ENCODE assay signal across 20 mouse cellular contexts in the genomic region with DNA sequence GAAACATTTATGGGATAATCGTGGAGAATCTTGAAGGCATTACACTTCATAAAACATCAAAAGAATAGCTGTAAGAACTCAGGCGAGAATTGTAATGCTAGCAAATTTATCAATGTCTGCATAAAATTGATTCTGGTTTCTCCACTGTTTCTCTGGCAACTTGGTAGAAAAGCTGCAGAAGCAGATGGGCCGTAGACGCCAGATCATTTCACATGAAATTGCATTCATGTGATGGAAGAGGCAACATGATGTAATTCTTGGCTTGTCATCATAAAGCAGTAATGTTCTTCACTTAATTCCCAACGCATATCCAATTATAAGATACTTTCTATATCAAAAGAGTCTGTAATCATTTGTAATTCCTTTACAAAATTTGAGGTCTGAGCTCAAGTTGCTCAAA.
DNase-seq lines count a peak whose midpoint lies in the region; ATAC-seq lines count a peak whose summit lies in the region.
"Had no signal": no experiment of that assay in that cellular context is flagged by ENCODE, and none has a peak within 500 bp of the region (broad histone marks: within the 10 kb centered on the region; RNA-seq: fewer than 3 reads in every experiment).

No protein-coding gene starts in this region.

- 70% methylated on average over 5 of the region's 5 CpGs for WGBS in forebrain, embryonic 14.5 days
- WGBS in forebrain, embryonic 12.5 days, result 87% methylated on average over 5 of the region's 5 CpGs
- WGBS in liver, embryonic 11.5 days, result 81% methylated on average over 5 of the region's 5 CpGs

- H3K9me3 ChIP-seq in forebrain, embryonic 14.5 days (replicated peaks; ENCODE audit: control insufficient read depth, low read length), result no peaks in the 10 kb centered on the region
- no peaks in the 10 kb centered on the region for H3K9me3 ChIP-seq in forebrain, embryonic 12.5 days
- H3K9me3 ChIP-seq in liver, embryonic 11.5 days (ENCODE audit: control insufficient read depth, low read length), result no peaks in the 10 kb centered on the region
- H3K9me3 ChIP-seq: heart, embryonic 13.5 days; megakaryocyte, embryonic 14.5 days had no signal

- no peak overlapping the region for H3K27ac ChIP-seq in forebrain, embryonic 14.5 days (ENCODE audit: low read depth, low read length)
- no peak overlapping the region for H3K27ac ChIP-seq in forebrain, embryonic 12.5 days
- no peak overlapping the region for H3K27ac ChIP-seq in liver, embryonic 11.5 days (ENCODE audit: low read depth, low read length)
- H3K27ac ChIP-seq: heart, embryonic 13.5 days; stomach, postnatal 0 days had no signal

- no peaks in the 10 kb centered on the region for H3K27me3 ChIP-seq in forebrain, embryonic 14.5 days (replicated peaks; ENCODE audit: control insufficient read depth, insufficient read depth, low read length)
- H3K27me3 ChIP-seq in forebrain, embryonic 12.5 days, result no peaks in the 10 kb centered on the region
- no peaks in the 10 kb centered on the region for H3K27me3 ChIP-seq in liver, embryonic 11.5 days (replicated peaks; ENCODE audit: control insufficient read depth, insufficient read depth, low read length)
- H3K27me3 ChIP-seq: CH12.LX; heart, embryonic 13.5 days; megakaryocyte, embryonic 14.5 days had no signal

- ATAC-seq in forebrain, embryonic 14.5 days, result no peak
- ATAC-seq in forebrain, embryonic 12.5 days (ENCODE audit: low FRiP score), result no peak
- no peak for ATAC-seq in liver, embryonic 11.5 days (replicated peaks; ENCODE audit: low FRiP score)
- ATAC-seq: midbrain, embryonic 16.5 days had no signal

- H3K4me1 ChIP-seq in forebrain, embryonic 14.5 days (ENCODE audit: control insufficient read depth, insufficient read depth, low read length), result no peaks in the 10 kb centered on the region
- no peaks in the 10 kb centered on the region for H3K4me1 ChIP-seq in forebrain, embryonic 12.5 days
- H3K4me1 ChIP-seq in liver, embryonic 11.5 days (replicated peaks; ENCODE audit: control insufficient read depth, insufficient read depth, low read length), result no peaks in the 10 kb centered on the region
- H3K4me1 ChIP-seq: heart, embryonic 13.5 days; megakaryocyte, embryonic 14.5 days had no signal

- intact Hi-C loops in left cerebral cortex, postnatal 4 days (cut with DNase I), result no loop called here

- no peaks in the 10 kb centered on the region for H3K36me3 ChIP-seq in forebrain, embryonic 14.5 days (ENCODE audit: control insufficient read depth, insufficient read depth, low read length)
- H3K36me3 ChIP-seq in forebrain, embryonic 12.5 days (replicated peaks), result no peaks in the 10 kb centered on the region
- no peaks in the 10 kb centered on the region for H3K36me3 ChIP-seq in liver, embryonic 11.5 days (ENCODE audit: control insufficient read depth, insufficient read depth, low read length)
- H3K36me3 ChIP-seq: heart, embryonic 13.5 days had no signal

- H3K4me3 ChIP-seq in forebrain, embryonic 14.5 days (ENCODE audit: low read depth, low read length), result no peak overlapping the region
- no peak overlapping the region for H3K4me3 ChIP-seq in forebrain, embryonic 12.5 days (replicated peaks)
- no peak overlapping the region for H3K4me3 ChIP-seq in liver, embryonic 11.5 days (ENCODE audit: low read depth, low read length)
- H3K4me3 ChIP-seq: heart, embryonic 13.5 days; megakaryocyte, embryonic 14.5 days had no signal

- H3K9ac ChIP-seq in forebrain, embryonic 14.5 days (ENCODE audit: low read length), result no peak overlapping the region
- no peak overlapping the region for H3K9ac ChIP-seq in forebrain, embryonic 12.5 days
- H3K9ac ChIP-seq in liver, embryonic 11.5 days (ENCODE audit: low read depth, low read length), result no peak overlapping the region
- H3K9ac ChIP-seq: heart, embryonic 13.5 days had no signal

- H3K4me2 ChIP-seq in forebrain, embryonic 14.5 days (ENCODE audit: low read length), result no peak overlapping the region
- no peak overlapping the region for H3K4me2 ChIP-seq in forebrain, embryonic 12.5 days
- no peak overlapping the region for H3K4me2 ChIP-seq in liver, embryonic 11.5 days
- H3K4me2 ChIP-seq: heart, embryonic 13.5 days had no signal

- DNase-seq in forebrain, embryonic 14.5 days (ENCODE audit: low spot score), result peak; percentile 63
- peak; percentile 10 for DNase-seq in left cerebral cortex, postnatal 4 days
- no peak for DNase-seq in left cerebral cortex, adult 9 months (ENCODE audit: low spot score in 2 of 2)
- DNase-seq in brain, embryonic 18.5 days (ENCODE audit: low read depth, low spot score), result peak; percentile 40
- peak; percentile 20 for DNase-seq in layer of hippocampus, adult 9-10 months (ENCODE audit: low spot score)
- no peak for DNase-seq in liver, embryonic 11.5 days (ENCODE audit: low spot score)
- no peak for DNase-seq in adrenal gland, postnatal 14 days
- DNase-seq: cerebellum, adult 11 months; gastrocnemius, postnatal 10 days; heart, adult 11 months; kidney, adult 2 months; kidney, postnatal 10 days; lung, adult 18-20 months; retina, postnatal 1 day had no signal

Comparison
In these comparisons a context has a peak if more than half of its experiments do, and no peak if none do; other contexts are left out.
1. DNase-seq: peak in forebrain, embryonic 14.5 days (single experiment), left cerebral cortex, postnatal 4 days (single experiment), brain, embryonic 18.5 days (single experiment) and layer of hippocampus, adult 9-10 months (single experiment); none in left cerebral cortex, adult 9 months (0 of 2), liver, embryonic 11.5 days (single experiment) and adrenal gland, postnatal 14 days (single experiment).